Mouse (Mus musculus) hindbrain, postnatal 0 days (tissue): ENCODE data around the gene Parpbp. TPM values are rescaled to one million over a fixed set of nuclear protein-coding genes. Genes with fewer than 3 reads are reported as not detected.

Experiments used
- ATAC-seq: fragments of 200-750 bp; cut with Nextera tagmentation; 2 replicates; pipeline ENCODE4 v1.8.0; 2017; ENCODE audit warnings: mild to moderate bottlenecking, moderate TSS enrichment, moderate library complexity
- DNase-seq: peaks from one replicate; pipeline ENCODE4 v3.0.0-alpha.2; 2015; ENCODE audit warnings: low spot score
- H3K27ac ChIP-seq: fragments of 300-500 bp; sonication (generic); 2 replicates; pipeline ENCODE4 v1.5.1; 2014; ENCODE audit warnings: mild to moderate bottlenecking
- H3K27me3 ChIP-seq: fragments of 300-500 bp; sonication (generic); 2 replicates; pipeline ENCODE4 v1.6.1; 2014; ENCODE audit warnings: low read length, mixed read lengths; ENCODE audit not compliant: insufficient read depth
- H3K36me3 ChIP-seq: fragments of 300-500 bp; sonication (generic); 2 replicates; pipeline ENCODE4 v1.6.1; 2014; ENCODE audit warnings: low read length, mixed read lengths; ENCODE audit not compliant: insufficient read depth
- H3K4me1 ChIP-seq: fragments of 300-500 bp; sonication (generic); 2 replicates; pipeline ENCODE4 v1.6.1; 2014; ENCODE audit warnings: antibody characterized with exemption, low read length, mixed read lengths; ENCODE audit not compliant: insufficient read depth
- H3K4me2 ChIP-seq: fragments of 300-500 bp; sonication (generic); 2 replicates; pipeline ENCODE4 v1.6.1; 2014; ENCODE audit warnings: low read depth, mild to moderate bottlenecking, low read length, moderate library complexity, mixed read lengths
- H3K4me3 ChIP-seq: fragments of 300-500 bp; sonication (generic); 2 replicates; pipeline ENCODE4 v1.5.1; 2014; ENCODE audit warnings: low read length
- H3K9ac ChIP-seq: fragments of 300-500 bp; sonication (generic); replicated peaks from 2 replicates; pipeline ENCODE4 v1.6.1; 2014; ENCODE audit warnings: mild to moderate bottlenecking, low read length, moderate library complexity, mixed read lengths
- H3K9me3 ChIP-seq: fragments of 300-500 bp; sonication (generic); 2 replicates; pipeline ENCODE4 v1.6.1; 2016; ENCODE audit warnings: low read length, mixed read lengths
- CTCF ChIP-seq: IDR thresholded peaks from 2 replicates; pipeline ENCODE4 v1.5.1; 2016; ENCODE audit warnings: antibody characterized with exemption, control low read depth, low read depth
- WGBS: fragments of 180-500 bp; shearing (Covaris S2); extraction: QIAGEN DNeasy Blood & Tissue Kit; methylation state at CpG from one replicate; pipeline ENCODE4 v1.1.7; 2014; 5-methylcytosine and 5-hydroxymethylcytosine counted together
- polyA plus RNA-seq: library from polyadenylated mRNA; unstranded; fragments of >200 nt; fragmentation: Nextera tagmentation; extraction: Ambion mirVana; gene quantifications from 2 replicates; pipeline ENCODE4 v1.2.1, GENCODE M21; 2015
- total RNA-seq: library from RNA; depleted of rRNA; stranded (reverse); fragments of >200 nt; gene quantifications from 2 replicates; pipeline ENCODE4 v1.2.3, GENCODE M21; 2014; rRNA removed

Parpbp gene
- total and polyA plus RNA-seq, 2 experiments from 2014 or later, result 1.6 to 3.3 TPM

DNA sequence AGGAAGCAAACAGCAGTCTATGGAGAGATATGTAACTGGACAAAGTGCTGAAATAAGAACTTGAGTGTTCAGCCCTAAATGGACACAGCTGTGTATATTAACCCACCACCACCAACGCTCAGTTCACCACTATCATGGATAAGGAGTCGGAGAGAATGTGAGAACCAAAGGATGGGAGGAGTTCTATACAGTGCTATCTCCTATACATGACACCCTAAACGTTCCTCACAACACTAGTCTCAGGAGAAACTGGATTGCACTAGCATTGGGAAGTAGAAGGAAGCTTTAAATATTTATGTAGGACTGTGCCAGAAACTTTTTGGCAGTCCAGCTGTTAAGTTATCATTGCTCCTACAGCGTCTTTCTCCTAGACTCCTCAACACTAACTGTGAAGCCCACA, 102.4 kb downstream of the Parpbp start:
- no peak for TF ChIP-seq CTCF
- WGBS, result 90% methylated on average over 4 of the region's 4 CpGs
- Histone ChIP-seq H3K9ac (no peak overlapping the region), H3K4me1 (no peaks in the 10 kb centered on the region), H3K27me3 (no peaks in the 10 kb centered on the region), H3K27ac (no peak overlapping the region), H3K9me3 (no peaks in the 10 kb centered on the region), H3K4me2 (no peak overlapping the region), H3K4me3 (no peak overlapping the region), H3K36me3 (no peaks in the 10 kb centered on the region)
- no peak for DNase-seq
- ATAC-seq, result no peak

Other genes starting within 250 kb of the Parpbp start
- not detected in 2 replicates for gene Pmch, start 55.9 kb downstream of the Parpbp start, total RNA-seq
- gene Pmch, start 55.9 kb downstream of the Parpbp start, polyA plus RNA-seq, result 0.36 TPM in 1 of 2 replicates, not detected in the other
- 8.9 and 10.6 TPM in 2 replicates for gene Nup37, start 51 bp upstream of the Parpbp start, total RNA-seq
- 17.8 and 21.7 TPM in 2 replicates for gene Nup37, start 51 bp upstream of the Parpbp start, polyA plus RNA-seq
- gene Washc3, start 54.2 kb upstream of the Parpbp start, total RNA-seq, result 11.6 and 14.7 TPM in 2 replicates
- gene Washc3, start 54.2 kb upstream of the Parpbp start, polyA plus RNA-seq, result 45.0 and 45.8 TPM in 2 replicates
- gene Dram1, start 232.1 kb upstream of the Parpbp start, total RNA-seq, result 0.18 and 0.42 TPM in 2 replicates
- 0.51 and 0.62 TPM in 2 replicates for gene Dram1, start 232.1 kb upstream of the Parpbp start, polyA plus RNA-seq
- 40.5 and 41.2 TPM in 2 replicates for gene Gnptab, start 232.2 kb upstream of the Parpbp start, total RNA-seq
- 17.9 and 19.0 TPM in 2 replicates for gene Gnptab, start 232.2 kb upstream of the Parpbp start, polyA plus RNA-seq